Mouse (Mus musculus): ENCODE measurements at regions not wholly inside any gene's neighbourhood (a gene's known extent, or its start where the extent isn't known, plus 50 kb on each side); places are given as distances from the start of the nearest gene placed in this dataset.
A peak's percentile ranks its signal among the peaks of the same experiment; 100 is the strongest.

GRCm38 (mm10) chr9:115803071-115803470 lies 106.2 kb upstream of the Gadl1 start:
- no peak for DNase-seq

- DNase-seq, result no peak
Measured at GRCm38 (mm10) chr9:115805224-115805623, 104.0 kb upstream of the Gadl1 start.

GRCm38 (mm10) chr9:115806018-115806702 lies 103.1 kb upstream of the Gadl1 start:
- no peak for DNase-seq

DNA sequence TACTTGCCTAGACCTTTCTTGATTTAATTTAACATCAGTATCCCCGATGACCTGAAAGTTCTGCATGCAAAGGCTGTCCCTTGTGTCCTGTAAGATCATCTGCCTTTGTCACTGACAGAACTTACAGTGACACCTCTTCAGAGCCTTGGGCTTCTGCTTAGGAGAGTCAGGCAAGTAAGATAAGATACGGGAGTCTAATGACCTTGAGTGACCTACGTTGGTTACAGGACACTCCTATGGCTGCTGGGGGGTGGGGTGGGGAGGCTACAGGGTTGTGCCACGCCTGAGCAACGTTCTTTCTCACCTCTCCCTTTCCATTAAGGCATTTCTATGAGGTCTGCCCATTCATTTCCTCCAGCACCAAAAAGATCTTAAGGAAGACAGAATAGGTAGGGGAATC lies 69.1 kb upstream of the Gadl1 start:
- no peak for DNase-seq

- DNase-seq, result no peak
Measured at GRCm38 (mm10) chr9:115840791-115841190, 68.5 kb upstream of the Gadl1 start.

- no peak for DNase-seq
Measured at GRCm38 (mm10) chr9:115841684-115842083, 67.6 kb upstream of the Gadl1 start.

DNA sequence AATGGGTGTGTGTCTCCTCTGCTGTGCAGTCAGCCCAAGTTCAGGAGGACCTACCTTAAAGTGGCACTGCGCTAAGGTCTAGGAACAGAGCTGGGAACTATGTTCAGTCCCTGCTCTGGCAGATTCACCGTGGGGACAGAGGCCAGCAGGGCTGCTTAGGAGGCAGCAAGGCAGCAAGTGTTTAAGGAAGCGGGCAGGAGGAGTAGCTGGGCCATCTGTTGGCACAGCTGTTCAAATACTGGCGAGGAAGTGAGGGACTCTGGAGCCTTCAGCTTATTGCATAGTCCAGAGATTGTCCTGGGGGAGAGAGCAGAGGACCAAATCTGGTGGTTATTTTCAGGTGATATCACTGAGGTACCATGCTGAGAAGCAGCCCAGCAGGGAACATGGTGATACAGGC lies 64.9 kb upstream of the Gadl1 start:
- DNase-seq, result no peak

DNA sequence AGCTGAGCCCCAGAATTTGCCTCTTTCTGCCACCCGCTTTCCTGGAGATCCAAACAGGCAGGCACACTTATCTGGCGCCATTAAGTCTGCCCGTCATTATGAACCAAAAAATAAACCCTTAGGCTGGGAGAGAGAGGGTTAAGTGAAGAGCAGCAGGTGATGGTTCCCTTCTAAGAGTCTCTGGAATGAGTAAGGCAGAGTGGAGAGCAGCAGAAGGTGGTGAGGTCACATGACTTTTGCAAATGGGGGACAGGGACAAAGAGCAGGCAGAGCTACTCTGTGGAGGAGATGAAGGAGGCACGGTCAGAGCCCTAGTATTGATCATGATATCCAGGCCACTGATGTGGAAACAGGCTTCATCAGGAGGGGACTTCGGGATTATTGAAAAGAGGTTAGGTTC lies 64.2 kb upstream of the Gadl1 start:
- no peak for DNase-seq

GRCm38 (mm10) chr9:115847289-115848074 lies 61.8 kb upstream of the Gadl1 start:
- no peak for DNase-seq

DNA sequence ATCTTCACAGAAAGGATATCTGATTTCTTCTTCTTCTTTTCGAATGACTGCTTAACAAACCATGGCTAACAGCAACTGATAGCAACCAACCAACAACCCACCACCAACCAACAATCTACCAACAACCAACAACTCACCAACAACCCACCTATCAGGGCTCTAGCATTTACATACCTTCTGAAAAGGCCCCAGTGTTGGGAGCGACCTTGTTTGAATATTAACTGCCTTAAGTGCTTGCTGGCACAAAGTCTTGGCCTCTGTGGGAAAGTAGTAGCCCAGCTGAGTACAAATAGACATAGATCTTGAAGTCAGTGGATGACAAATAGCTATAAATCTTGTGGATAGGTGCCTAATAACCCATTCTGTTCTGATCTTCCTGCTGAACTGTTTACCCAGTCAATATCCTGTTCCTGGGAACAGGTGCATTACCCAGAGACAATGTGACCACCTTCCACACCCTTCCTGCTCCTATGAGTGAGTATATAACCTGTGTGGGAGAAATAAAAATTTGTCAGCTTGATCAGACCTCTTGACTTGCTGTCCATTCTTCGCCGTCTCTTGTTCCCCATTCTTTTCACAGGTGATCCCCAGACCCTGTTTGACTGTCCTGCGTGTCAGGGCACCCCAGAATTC lies 55.9 kb upstream of the Gadl1 start:
- DNase-seq, result peak; percentile 24

GRCm38 (mm10) chr9:115857301-115857700 lies 52.0 kb upstream of the Gadl1 start:
- no peak for DNase-seq

GRCm38 (mm10) chr9:115858848-115859247 lies 50.4 kb upstream of the Gadl1 start:
- no peak for DNase-seq

All from kidney, adult 9 months (tissue).